ENCODE assay signal across 8 mouse cellular contexts in the genomic region with DNA sequence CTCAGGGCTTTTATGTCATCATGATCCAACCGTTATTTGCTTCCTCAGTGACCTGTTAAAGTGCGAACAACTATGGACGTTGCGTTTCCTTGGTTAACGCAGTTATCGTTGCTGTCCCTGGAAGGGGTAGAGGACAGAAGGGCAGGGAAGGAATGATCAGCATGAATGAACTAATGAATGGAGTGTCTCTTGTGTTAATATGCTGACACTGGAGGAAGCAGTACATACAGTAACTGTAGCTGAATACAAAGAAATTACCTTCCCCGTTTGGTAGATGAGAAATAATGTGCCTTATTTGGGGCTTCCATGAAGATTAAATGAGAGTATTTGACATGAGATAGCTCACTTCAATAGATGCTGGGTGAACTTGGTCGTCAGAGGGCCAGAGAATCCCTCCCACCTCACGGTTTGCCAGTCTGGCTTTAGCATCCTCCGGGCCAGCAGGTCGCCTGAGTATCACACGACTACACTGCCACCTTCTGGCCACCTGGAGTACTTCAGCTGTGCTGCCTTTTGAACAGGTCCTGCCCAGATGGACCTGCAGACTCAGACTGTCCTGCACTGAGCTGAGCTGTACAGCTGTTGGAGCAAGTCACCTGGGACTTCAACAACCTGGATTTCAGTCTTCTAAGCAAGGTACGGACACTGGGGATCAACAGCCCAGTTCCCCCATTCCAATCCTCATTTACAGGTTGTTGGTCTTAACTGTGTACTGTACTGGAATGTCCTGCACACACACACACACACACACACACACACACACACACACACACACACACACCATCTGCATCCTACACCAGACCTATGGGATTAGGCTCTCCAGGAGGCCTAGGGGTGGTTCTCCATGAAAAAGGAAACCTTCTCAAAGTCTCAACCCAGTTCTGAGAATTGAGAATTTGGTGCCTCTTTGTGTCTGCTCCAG. TPM values are rescaled to one million over a fixed set of nuclear protein-coding genes. Genes with fewer than 3 reads are reported as not detected.
DNase-seq lines count a peak whose midpoint lies in the region; ATAC-seq lines count a peak whose summit lies in the region.

No protein-coding gene starts in this region.

- H3K27ac ChIP-seq in heart, embryonic 12.5 days (ENCODE audit: poor library complexity, severe bottlenecking): no peak overlapping the region
- H3K27ac ChIP-seq in liver, embryonic 13.5 days: no peak overlapping the region
- H3K27ac ChIP-seq in neural tube, embryonic 12.5 days: no peak overlapping the region
- H3K27ac ChIP-seq in stomach, embryonic 16.5 days (ENCODE audit: low read length): no peak overlapping the region

- H3K9me3 ChIP-seq in heart, embryonic 12.5 days (replicated peaks): no peaks in the 10 kb centered on the region; the same call in 1 of the 2 replicates
- no peaks in the 10 kb centered on the region for H3K9me3 ChIP-seq in liver, embryonic 13.5 days (replicated peaks)
- no peaks in the 10 kb centered on the region for H3K9me3 ChIP-seq in neural tube, embryonic 12.5 days
- no peaks in the 10 kb centered on the region for H3K9me3 ChIP-seq in stomach, embryonic 16.5 days (replicated peaks; ENCODE audit: control insufficient read depth, low read length)

- H3K4me2 ChIP-seq in heart, embryonic 12.5 days: no peak overlapping the region
- H3K4me2 ChIP-seq in liver, embryonic 13.5 days: no peak overlapping the region
- H3K4me2 ChIP-seq in neural tube, embryonic 12.5 days (replicated peaks): no peak overlapping the region
- no peak overlapping the region for H3K4me2 ChIP-seq in stomach, embryonic 16.5 days (ENCODE audit: low read depth, low read length)

- no peak overlapping the region; the same call in 1 of the 2 replicates for H3K9ac ChIP-seq in heart, embryonic 12.5 days
- H3K9ac ChIP-seq in liver, embryonic 13.5 days: no peak overlapping the region
- no peak overlapping the region for H3K9ac ChIP-seq in neural tube, embryonic 12.5 days
- no peak overlapping the region for H3K9ac ChIP-seq in stomach, embryonic 16.5 days (ENCODE audit: low read length)

- peak; percentile 85 for ATAC-seq in erythroid progenitor cell, adult 5-6 weeks (replicated peaks; ENCODE audit: low FRiP score, poor library complexity, severe bottlenecking)
- 0 out of 2 replicates have a peak, but pooled peaks have one; percentile 45 for ATAC-seq in heart, embryonic 12.5 days (ENCODE audit: insufficient number of reproducible peaks, low FRiP score)
- no peak for ATAC-seq in liver, embryonic 13.5 days (ENCODE audit: low read depth)
- peak; percentile 57 for ATAC-seq in neural tube, embryonic 12.5 days (ENCODE audit: low FRiP score, low read depth)
- ATAC-seq in stomach, embryonic 16.5 days (ENCODE audit: insufficient read depth, low FRiP score): 0 out of 2 replicates have a peak, but pooled peaks have one; percentile 12

- H3K27me3 ChIP-seq in heart, embryonic 12.5 days (replicated peaks): peaks cover 11% of the 10 kb centered on the region
- H3K27me3 ChIP-seq in liver, embryonic 13.5 days: no peaks in the 10 kb centered on the region
- no peaks in the 10 kb centered on the region for H3K27me3 ChIP-seq in neural tube, embryonic 12.5 days (replicated peaks)
- H3K27me3 ChIP-seq in stomach, embryonic 16.5 days (ENCODE audit: control insufficient read depth, insufficient read depth, low read length): no peaks in the 10 kb centered on the region

- H3K4me1 ChIP-seq in heart, embryonic 12.5 days (replicated peaks): no peaks in the 10 kb centered on the region; the same call in 1 of the 2 replicates
- H3K4me1 ChIP-seq in liver, embryonic 13.5 days (replicated peaks): peaks cover 4% of the 10 kb centered on the region
- H3K4me1 ChIP-seq in neural tube, embryonic 12.5 days: no peaks in the 10 kb centered on the region
- peaks cover 5% of the 10 kb centered on the region; the same call in 1 of the 2 replicates for H3K4me1 ChIP-seq in stomach, embryonic 16.5 days (ENCODE audit: control insufficient read depth, insufficient read depth, low read length)

- no peaks in the 10 kb centered on the region for H3K36me3 ChIP-seq in heart, embryonic 12.5 days
- H3K36me3 ChIP-seq in liver, embryonic 13.5 days: no peaks in the 10 kb centered on the region
- no peaks in the 10 kb centered on the region for H3K36me3 ChIP-seq in neural tube, embryonic 12.5 days
- no peaks in the 10 kb centered on the region for H3K36me3 ChIP-seq in stomach, embryonic 16.5 days (ENCODE audit: control insufficient read depth, insufficient read depth, low read length)

- peak; percentile 90 for DNase-seq in CD4-positive, CD25-positive, alpha-beta regulatory T cell, adult 2 months (ENCODE audit: low read depth, low spot score)
- peak; percentile 93 for DNase-seq in brain, adult 2 months (ENCODE audit: low read depth, low spot score)
- peak; percentile 92 for DNase-seq in kidney, postnatal 10 days
- DNase-seq in liver, embryonic 13.5 days: peak; percentile 56

- no peak overlapping the region for H3K4me3 ChIP-seq in heart, embryonic 12.5 days
- no peak overlapping the region for H3K4me3 ChIP-seq in liver, embryonic 13.5 days (replicated peaks)
- no peak overlapping the region for H3K4me3 ChIP-seq in neural tube, embryonic 12.5 days
- no peak overlapping the region for H3K4me3 ChIP-seq in stomach, embryonic 16.5 days (replicated peaks; ENCODE audit: low read length)

- 49% methylated on average over 13 of the region's 13 CpGs for WGBS in heart, embryonic 12.5 days
- 46% methylated on average over 13 of the region's 13 CpGs for WGBS in liver, embryonic 13.5 days (ENCODE audit: insufficient replicate concordance)
- 51% methylated on average over 13 of the region's 13 CpGs for WGBS in neural tube, embryonic 12.5 days
- WGBS in stomach, embryonic 16.5 days: 49% methylated on average over 13 of the region's 13 CpGs

RNA-seq across cellular contexts. Expression of gene Sypl, which starts 56.2 kb away (rescaled TPM):
- total RNA-seq in erythroid progenitor cell, adult 5-6 weeks (2015; ENCODE audit: low replicate concordance): 32.1 and 35.6 TPM in 2 replicates
- total RNA-seq in erythroid progenitor cell, adult 5-6 weeks (2017; ENCODE audit: low replicate concordance): 24.4 and 27.0 TPM in 2 replicates
- 95.8 and 98.8 TPM in 2 replicates for polyA plus RNA-seq in heart, embryonic 12.5 days (2016; fragmentation: Nextera tagmentation; extraction: Ambion mirVana)
- 42.4 and 54.7 TPM in 2 replicates for polyA plus RNA-seq in liver, embryonic 13.5 days (2015; fragmentation: Nextera tagmentation; extraction: Ambion mirVana)
- polyA plus RNA-seq in neural tube, embryonic 12.5 days (2016; fragmentation: Nextera tagmentation; extraction: Ambion mirVana): 42.3 and 44.3 TPM in 2 replicates
- polyA plus RNA-seq in stomach, embryonic 16.5 days (2015; fragmentation: Nextera tagmentation; extraction: Ambion mirVana): 188 and 210 TPM in 2 replicates
